Mouse (Mus musculus) adrenal gland (tissue): ENCODE results near the gene Zfp946.

ENCODE experiments used
- intact Hi-C: fragments of 180-260 bp; cut with DNase I; formaldehyde crosslinking; loops from one replicate; pipeline ENCODE4 v1.15.1; 2025
- long read RNA-seq, 2 experiments: library from polyadenylated mRNA; unstranded; transcript quantifications; one replicate each; pipeline ENCODE4 v2.0.0; 2020; ENCODE audit warnings: borderline replicate concordance in 1 of 2; ENCODE audit not compliant: insufficient replicate concordance in 1 of 2

Zfp946 gene
- long read RNA-seq, experiment 1, partial matches to known transcripts: 0 of 1 reads
- long read RNA-seq, experiment 1, other reads (novel, unspliced or antisense): 0 of 1 reads
- long read RNA-seq, experiment 2, partial matches to known transcripts: 0 of 8 reads
- long read RNA-seq, experiment 2, other reads (novel, unspliced or antisense): 5 of 8 reads

DNA sequence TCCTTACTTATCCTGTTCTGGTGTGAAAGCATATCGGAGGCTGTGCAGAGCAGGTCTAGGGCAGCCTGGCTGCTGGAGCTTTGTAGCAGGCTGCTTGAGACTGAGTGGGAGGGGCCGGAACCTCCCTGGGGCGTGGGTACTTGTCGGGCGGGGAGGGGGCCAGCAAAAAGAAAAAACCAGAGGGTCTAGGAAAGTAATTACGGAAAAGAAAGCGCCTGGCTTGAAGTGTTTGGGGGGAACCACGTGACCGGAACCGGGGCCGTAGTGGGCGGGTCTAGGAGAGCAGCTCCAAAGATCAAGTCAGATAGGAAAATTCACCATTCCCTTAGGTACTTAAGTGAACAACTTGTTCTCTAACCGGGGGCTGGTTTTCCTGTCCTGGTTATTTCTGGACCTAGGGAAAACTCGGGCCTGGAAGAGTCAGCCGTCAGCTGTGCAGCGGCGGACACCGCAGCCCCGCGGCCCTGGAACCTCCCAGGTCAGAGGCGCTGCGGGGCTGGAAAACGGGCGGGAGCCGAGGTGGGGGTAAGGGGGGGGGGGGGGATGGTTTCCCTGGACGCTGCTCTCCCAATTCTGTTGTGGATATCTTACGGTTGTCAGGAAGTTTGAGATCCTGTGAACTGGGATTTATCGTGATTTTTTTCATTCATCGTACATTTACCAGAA lies at the start of gene Zfp946:
Zfp946 (plus strand) TSS at position 271 of the 666 bp plus-strand sequence.
- intact Hi-C loops: no loop called here

DNA sequence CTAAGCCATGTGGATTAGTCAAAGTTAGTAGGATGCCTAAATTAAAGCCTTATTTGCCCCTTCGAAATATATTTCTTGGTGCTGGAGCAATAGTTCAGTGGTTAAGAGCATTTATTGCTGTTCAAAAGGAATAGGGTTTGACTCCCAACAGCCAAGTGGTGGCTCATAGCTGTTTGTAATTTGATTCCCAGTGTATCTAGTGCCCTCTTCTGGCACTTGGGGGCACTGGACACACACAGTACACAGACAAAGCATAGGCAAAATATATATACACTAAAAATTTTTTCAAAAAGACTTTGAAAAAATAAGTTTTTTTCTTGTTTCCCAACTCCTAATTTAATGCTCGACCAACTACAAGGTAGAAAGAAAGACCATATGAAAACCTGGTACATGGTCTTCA lies 13.3 kb upstream of the Zfp946 start:
- intact Hi-C loops: loop anchor here (5.0 to 10.0 kb wide), 2 partner anchors 246 to 328 kb away; partner anchors contain the start of gene Zfp947

DNA sequence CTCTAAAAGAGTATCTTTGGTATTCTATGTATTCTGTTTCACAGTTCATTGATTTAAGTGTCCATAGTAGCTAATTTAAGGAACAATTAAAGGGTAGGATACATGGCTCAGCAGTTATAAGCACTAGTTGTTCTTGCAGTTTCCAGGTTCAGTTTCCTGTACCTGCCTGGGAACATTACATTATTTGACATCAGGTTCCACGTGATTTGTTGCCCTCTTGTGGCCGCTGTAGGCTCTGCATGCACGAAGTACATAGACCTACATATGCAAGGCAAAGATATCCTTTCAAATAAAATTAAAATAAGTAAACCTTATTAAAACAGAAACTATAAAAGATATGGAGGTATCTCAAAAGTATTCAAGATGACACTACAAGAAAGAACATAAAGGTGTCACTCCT lies 6.5 kb upstream of the Zfp946 start:
- intact Hi-C loops: loop anchor here (10.0 kb wide), 1 partner anchor 253 kb away; the partner anchor contains the start of gene Zfp947

DNA sequence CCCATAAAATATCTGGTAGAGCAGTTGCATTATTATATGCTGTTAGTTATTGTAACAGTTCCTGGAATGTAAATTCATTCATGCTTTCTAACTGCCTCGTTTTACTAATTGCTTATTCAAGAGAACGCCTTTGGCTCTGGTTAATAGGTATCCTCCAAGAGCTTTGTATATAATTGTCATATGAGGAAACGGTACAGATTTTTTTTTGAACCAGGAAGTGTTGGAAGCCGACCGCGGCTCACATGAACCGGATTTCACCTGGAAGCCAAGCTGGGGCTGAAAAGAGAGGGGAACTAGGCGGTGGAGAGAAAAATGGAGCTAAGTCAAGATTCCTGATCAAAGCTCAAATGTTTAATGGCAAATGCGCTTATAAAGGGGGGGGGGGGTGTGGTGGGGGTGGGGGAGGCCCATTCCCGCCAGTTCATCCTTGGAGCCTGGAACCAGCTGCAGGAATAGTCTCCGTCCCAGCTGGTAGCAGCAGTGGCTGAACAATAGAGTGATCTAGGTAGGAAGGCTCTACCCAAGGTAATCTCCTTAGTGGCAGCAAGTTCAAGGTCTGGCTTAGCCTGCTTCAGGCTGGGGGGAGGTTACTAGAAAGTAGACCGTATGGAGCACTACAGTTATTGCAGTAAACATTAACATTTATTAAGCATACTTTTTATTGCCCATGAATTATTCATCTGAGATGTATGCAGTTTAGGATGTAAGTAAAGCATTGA lies 773 bp downstream of the Zfp946 start:
- intact Hi-C loops: no loop called here

DNA sequence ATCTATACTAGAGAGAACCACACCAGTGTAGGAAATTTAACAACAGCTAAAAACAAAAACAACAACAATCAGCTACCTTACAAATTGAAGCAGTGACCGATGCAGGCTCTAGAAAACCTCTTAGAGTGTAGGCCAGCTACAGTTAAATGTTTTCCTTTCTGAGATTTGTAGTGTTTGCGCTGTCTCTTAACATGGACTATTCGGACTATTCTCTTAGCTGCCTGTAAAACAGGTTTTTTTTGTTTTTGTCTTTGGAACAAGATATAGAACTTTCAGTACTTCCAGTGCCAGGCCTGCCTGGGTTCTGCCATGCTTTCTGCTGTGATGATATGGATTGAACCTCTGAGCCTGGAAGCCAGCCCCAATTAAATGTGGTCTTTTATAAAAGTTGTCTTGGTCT lies 23.7 kb downstream of the Zfp946 start:
- intact Hi-C loops: no loop called here

DNA sequence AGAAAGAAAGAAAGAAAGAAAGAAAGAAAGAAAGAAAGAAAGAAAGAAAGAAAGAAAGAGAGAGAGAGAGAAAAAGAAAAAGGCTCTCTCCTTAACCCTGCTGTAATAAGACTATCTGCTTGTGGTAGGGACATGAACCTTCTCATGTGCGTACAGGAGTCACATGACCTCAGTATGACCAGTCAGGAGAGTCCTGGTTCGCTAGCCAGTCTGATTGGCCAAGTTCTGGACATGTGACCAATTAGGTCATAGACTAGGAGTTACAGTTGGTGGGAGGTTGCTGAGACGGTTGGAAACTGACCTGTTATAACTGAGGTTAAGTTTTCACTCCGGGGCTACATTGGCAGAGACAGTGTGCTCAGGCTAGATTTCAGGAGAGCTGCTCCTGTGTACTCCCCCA lies 73.1 kb downstream of the Zfp946 start:
- intact Hi-C loops: no loop called here
